Mouse (Mus musculus) splenic B cell, adult 2 months (primary cell): ENCODE data around the gene Igfbp6.

ENCODE experiments used
- DNase-seq: peaks from one replicate; pipeline ENCODE4 v3.0.0-alpha.2; 2011; ENCODE audit warnings: low read depth, low spot score
- H3K27me3 ChIP-seq: 2 replicates; pipeline ENCODE4 v1.6.1; 2012; ENCODE audit warnings: mild to moderate bottlenecking, low read length, moderate library complexity, mixed read lengths; ENCODE audit not compliant: control insufficient read depth, poor library complexity, insufficient read depth, severe bottlenecking
- H3K36me3 ChIP-seq: 2 replicates; pipeline ENCODE4 v1.6.1; 2012; ENCODE audit warnings: mild to moderate bottlenecking, low read length, moderate library complexity, mixed read lengths; ENCODE audit not compliant: control insufficient read depth, poor library complexity, insufficient read depth, severe bottlenecking

Gene Igfbp6

GRCm38 (mm10) chr15:102105764-102106730 lies 38.1 kb upstream of the Igfbp6 start:
- Histone ChIP-seq H3K27me3 (no peaks in the 10 kb centered on the region), H3K36me3 (no peaks in the 10 kb centered on the region)
- peak; percentile 60 for DNase-seq

- H3K36me3 ChIP-seq, result no peaks in the 10 kb centered on the region
- H3K27me3 ChIP-seq, result no peaks in the 10 kb centered on the region
- peak; percentile 51 for DNase-seq
Observed at GRCm38 (mm10) chr15:102106754-102107456, 37.3 kb upstream of the Igfbp6 start.

GRCm38 (mm10) chr15:102107689-102108573 lies 36.2 kb upstream of the Igfbp6 start:
- DNase-seq, result peak; percentile 82
- no peaks in the 10 kb centered on the region for H3K27me3 ChIP-seq
- H3K36me3 ChIP-seq, result no peaks in the 10 kb centered on the region

GRCm38 (mm10) chr15:102108651-102109525 lies 35.3 kb upstream of the Igfbp6 start:
- DNase-seq, result peak; percentile 84
- H3K27me3 ChIP-seq, result no peaks in the 10 kb centered on the region
- H3K36me3 ChIP-seq, result no peaks in the 10 kb centered on the region

- no peaks in the 10 kb centered on the region for H3K36me3 ChIP-seq
- H3K27me3 ChIP-seq, result no peaks in the 10 kb centered on the region
- DNase-seq, result no peak
Observed at GRCm38 (mm10) chr15:102110271-102110670, 33.9 kb upstream of the Igfbp6 start.

GRCm38 (mm10) chr15:102110701-102111494 lies 33.3 kb upstream of the Igfbp6 start:
- no peak for DNase-seq
- Histone ChIP-seq H3K36me3 (no peaks in the 10 kb centered on the region), H3K27me3 (no peaks in the 10 kb centered on the region)

- Histone ChIP-seq H3K36me3 (no peaks in the 10 kb centered on the region), H3K27me3 (no peaks in the 10 kb centered on the region)
- DNase-seq, result no peak
Observed at GRCm38 (mm10) chr15:102111495-102111829, 32.7 kb upstream of the Igfbp6 start.

GRCm38 (mm10) chr15:102112181-102112580 lies 32.0 kb upstream of the Igfbp6 start:
- H3K27me3 ChIP-seq, result no peaks in the 10 kb centered on the region
- DNase-seq, result no peak

GRCm38 (mm10) chr15:102112827-102113226 lies 31.3 kb upstream of the Igfbp6 start:
- no peak for DNase-seq
- Histone ChIP-seq H3K27me3 (no peaks in the 10 kb centered on the region), H3K36me3 (peaks cover 5% of the 10 kb centered on the region; the same call in 1 of the 2 replicates)

More at GRCm38 (mm10) chr15:102112181-102112580, 32.0 kb upstream of the Igfbp6 start:
- no peaks in the 10 kb centered on the region; the same call in 1 of the 2 replicates for H3K36me3 ChIP-seq

- H3K27me3 ChIP-seq, result no peaks in the 10 kb centered on the region
- DNase-seq, result no peak
- H3K36me3 ChIP-seq, result peaks cover 5% of the 10 kb centered on the region; the same call in 1 of the 2 replicates
Observed at GRCm38 (mm10) chr15:102113674-102114073, 30.5 kb upstream of the Igfbp6 start.

GRCm38 (mm10) chr15:102114651-102115260 lies 29.4 kb upstream of the Igfbp6 start:
- no peak for DNase-seq
- H3K27me3 ChIP-seq, result no peaks in the 10 kb centered on the region
- H3K36me3 ChIP-seq, result peaks cover 5% of the 10 kb centered on the region; the same call in 1 of the 2 replicates

GRCm38 (mm10) chr15:102115731-102116231 lies 28.4 kb upstream of the Igfbp6 start:
- Histone ChIP-seq H3K36me3 (peaks cover 5% of the 10 kb centered on the region; the same call in 1 of the 2 replicates), H3K27me3 (no peaks in the 10 kb centered on the region)
- DNase-seq, result no peak
